Mouse (Mus musculus): ENCODE data around the gene Trim62.

Gene Trim62

DNA sequence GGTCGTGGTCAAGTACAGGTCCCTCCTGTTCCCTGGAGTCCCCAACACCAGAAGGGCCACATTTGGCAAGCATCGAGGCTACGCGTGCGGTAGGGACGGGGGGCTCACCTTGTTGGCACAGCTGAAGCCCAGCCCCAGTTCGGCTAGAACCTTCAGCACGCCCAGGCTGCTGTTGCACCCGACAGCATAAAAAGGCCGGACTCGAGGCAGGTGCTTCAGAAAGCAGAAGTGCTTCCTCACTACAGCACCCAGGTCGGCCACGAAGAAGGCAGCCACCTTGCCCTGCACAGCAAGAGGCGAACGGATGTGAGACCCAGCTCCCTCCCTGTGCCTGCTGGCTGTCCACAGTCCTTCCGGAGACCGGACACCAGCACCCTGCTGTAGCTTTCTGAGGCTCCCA is 76.3 kb downstream of the Trim62 start:
- no peak for DNase-seq (ENCODE audit: low spot score in 2 of 2)

Data from urinary bladder, postnatal 4 days (tissue).